Mouse (Mus musculus) ES-Bruce4 (cell line): ENCODE measurements around the gene St6gal1. TPM values are rescaled to one million over a fixed set of nuclear protein-coding genes. Genes with fewer than 3 reads are reported as not detected.

Experiments used
- H3K27ac ChIP-seq: 2 replicates; pipeline ENCODE4 v1.5.1; 2012; ENCODE audit warnings: low read length, inconsistent platforms; ENCODE audit not compliant: insufficient read depth
- H3K27me3 ChIP-seq: 2 replicates; pipeline ENCODE4 v1.6.1; 2012; ENCODE audit warnings: mild to moderate bottlenecking, low read length, inconsistent platforms; ENCODE audit not compliant: control insufficient read depth, poor library complexity, insufficient read depth, severe bottlenecking
- H3K36me3 ChIP-seq: 2 replicates; pipeline ENCODE4 v1.6.1; 2012; ENCODE audit warnings: inconsistent platforms, mild to moderate bottlenecking, low read length, moderate library complexity; ENCODE audit not compliant: control insufficient read depth, poor library complexity, insufficient read depth, severe bottlenecking
- H3K4me1 ChIP-seq: one replicate; pipeline ENCODE4 v1.8.1; 2011; ENCODE audit warnings: low read length; ENCODE audit not compliant: control insufficient read depth, insufficient read depth
- H3K4me3 ChIP-seq: 2 replicates; pipeline ENCODE4 v1.5.1; 2011; ENCODE audit warnings: low read depth, mild to moderate bottlenecking, low read length
- H3K9ac ChIP-seq: 2 replicates; pipeline ENCODE4 v1.6.1; 2012; ENCODE audit warnings: low read depth, mild to moderate bottlenecking, inconsistent platforms; ENCODE audit not compliant: poor library complexity, severe bottlenecking
- H3K9me3 ChIP-seq: replicated peaks from 2 replicates; pipeline ENCODE4 v1.6.1; 2012; ENCODE audit warnings: mild to moderate bottlenecking, low read length, inconsistent platforms; ENCODE audit not compliant: control insufficient read depth, poor library complexity, insufficient read depth, severe bottlenecking
- CTCF ChIP-seq: IDR thresholded peaks from one replicate; pipeline ENCODE4 v1.8.1; 2011; ENCODE audit warnings: low read depth, low read length
- EP300 ChIP-seq: IDR thresholded peaks from 2 replicates; pipeline ENCODE4 v1.6.1; 2011; ENCODE audit warnings: low read depth, low read length; ENCODE audit not compliant: insufficient read depth
- POLR2A ChIP-seq: IDR thresholded peaks from one replicate; pipeline ENCODE4 v1.8.1; 2011; ENCODE audit warnings: low read length; ENCODE audit not compliant: insufficient read depth
- polyA plus RNA-seq: library from polyadenylated mRNA; stranded (reverse); fragments of >200 nt; gene quantifications from 2 replicates; pipeline ENCODE4 v1.2.4, GENCODE M21; 2011; ENCODE audit warnings: low read depth; ENCODE audit not compliant: missing spikeins, insufficient read depth, insufficient read length

Gene St6gal1
- polyA plus RNA-seq, 1 experiment = 14.0 TPM

GRCm38 (mm10) chr16:23286380-23287097 lies 62.0 kb downstream of the St6gal1 start:
- Histone ChIP-seq H3K4me3 (no peak overlapping the region), H3K4me1 (no peaks in the 10 kb centered on the region), H3K27ac (no peak overlapping the region), H3K9ac (no peak overlapping the region), H3K27me3 (no peaks in the 10 kb centered on the region), H3K36me3 (no peaks in the 10 kb centered on the region), H3K9me3 (no peaks in the 10 kb centered on the region)
- TF ChIP-seq EP300 (no peak), CTCF (no peak), POLR2A (no peak)

- H3K27ac ChIP-seq = no peak overlapping the region
- H3K27me3 ChIP-seq = no peaks in the 10 kb centered on the region
- H3K9me3 ChIP-seq = no peaks in the 10 kb centered on the region
- no peak overlapping the region for H3K4me3 ChIP-seq
- no peaks in the 10 kb centered on the region for H3K4me1 ChIP-seq
- no peak overlapping the region for H3K9ac ChIP-seq
- no peak for TF ChIP-seq CTCF
- no peak for TF ChIP-seq EP300
- TF ChIP-seq POLR2A = no peak
- H3K36me3 ChIP-seq = no peaks in the 10 kb centered on the region
These were observed 62.9 kb downstream of the St6gal1 start for GRCm38 (mm10) chr16:23287312-23288040.

GRCm38 (mm10) chr16:23288103-23288502 lies 63.6 kb downstream of the St6gal1 start:
- Histone ChIP-seq H3K27ac (no peak overlapping the region), H3K4me3 (no peak overlapping the region), H3K9me3 (no peaks in the 10 kb centered on the region), H3K36me3 (no peaks in the 10 kb centered on the region), H3K27me3 (no peaks in the 10 kb centered on the region), H3K4me1 (no peaks in the 10 kb centered on the region), H3K9ac (no peak overlapping the region)
- TF ChIP-seq CTCF (no peak), POLR2A (no peak), EP300 (no peak)

GRCm38 (mm10) chr16:23289424-23289823 lies 64.9 kb downstream of the St6gal1 start:
- H3K27ac ChIP-seq = no peak overlapping the region
- no peaks in the 10 kb centered on the region for H3K4me1 ChIP-seq
- TF ChIP-seq EP300 = no peak
- no peak for TF ChIP-seq CTCF
- no peak for TF ChIP-seq POLR2A
- no peaks in the 10 kb centered on the region for H3K36me3 ChIP-seq
- no peak overlapping the region for H3K9ac ChIP-seq
- H3K9me3 ChIP-seq = no peaks in the 10 kb centered on the region
- H3K27me3 ChIP-seq = no peaks in the 10 kb centered on the region
- no peak overlapping the region for H3K4me3 ChIP-seq

GRCm38 (mm10) chr16:23290171-23290570 lies 65.6 kb downstream of the St6gal1 start:
- Histone ChIP-seq H3K4me3 (no peak overlapping the region), H3K4me1 (no peaks in the 10 kb centered on the region), H3K27me3 (no peaks in the 10 kb centered on the region), H3K9me3 (no peaks in the 10 kb centered on the region), H3K36me3 (no peaks in the 10 kb centered on the region), H3K9ac (no peak overlapping the region), H3K27ac (no peak overlapping the region)
- TF ChIP-seq CTCF = no peak
- TF ChIP-seq POLR2A = no peak
- no peak for TF ChIP-seq EP300

- TF ChIP-seq CTCF = no peak
- no peak for TF ChIP-seq POLR2A
- no peak for TF ChIP-seq EP300
- Histone ChIP-seq H3K4me3 (no peak overlapping the region), H3K27me3 (no peaks in the 10 kb centered on the region), H3K4me1 (no peaks in the 10 kb centered on the region), H3K27ac (no peak overlapping the region), H3K9me3 (no peaks in the 10 kb centered on the region), H3K36me3 (no peaks in the 10 kb centered on the region), H3K9ac (no peak overlapping the region)
These were observed 67.0 kb downstream of the St6gal1 start for GRCm38 (mm10) chr16:23291521-23291920.
